Mouse (Mus musculus): ENCODE measurements around the gene Rnf24.
"Not testable (repeated sequence)": the region's sequence is repeated elsewhere in the genome, so short reads cannot be mapped to it uniquely, and the experiment has no call there.

Rnf24 gene

GRCm38 (mm10) chr2:131337602-131338001 is 15.1 kb downstream of the Rnf24 start:
- no peak for DNase-seq (ENCODE audit: low spot score)

GRCm38 (mm10) chr2:131330548-131330947 is 22.1 kb downstream of the Rnf24 start:
- DNase-seq (ENCODE audit: low spot score): no peak

- no peak for DNase-seq (ENCODE audit: low spot score)
Measured at GRCm38 (mm10) chr2:131328981-131329380, 23.7 kb downstream of the Rnf24 start.

GRCm38 (mm10) chr2:131326044-131326443 is 26.6 kb downstream of the Rnf24 start:
- DNase-seq (ENCODE audit: low spot score): no peak

GRCm38 (mm10) chr2:131323675-131324074 is 29.0 kb downstream of the Rnf24 start:
- no peak for DNase-seq (ENCODE audit: low spot score)

- not testable (repeated sequence) for DNase-seq (ENCODE audit: low spot score)
Measured at GRCm38 (mm10) chr2:131321192-131321591, 31.5 kb downstream of the Rnf24 start.

GRCm38 (mm10) chr2:131319401-131319800 is 33.3 kb downstream of the Rnf24 start:
- DNase-seq (ENCODE audit: low spot score): no peak

GRCm38 (mm10) chr2:131316167-131316566 is 36.5 kb downstream of the Rnf24 start:
- no peak for DNase-seq (ENCODE audit: low spot score)

- DNase-seq (ENCODE audit: low spot score): no peak
Measured at GRCm38 (mm10) chr2:131309296-131309695, 43.4 kb downstream of the Rnf24 start.

GRCm38 (mm10) chr2:131307822-131308221 is 44.9 kb downstream of the Rnf24 start:
- no peak for DNase-seq (ENCODE audit: low spot score)

GRCm38 (mm10) chr2:131307391-131307790 is 45.3 kb downstream of the Rnf24 start:
- no peak for DNase-seq (ENCODE audit: low spot score)

- not testable (repeated sequence) for DNase-seq (ENCODE audit: low spot score)
Measured at GRCm38 (mm10) chr2:131305226-131305625, 47.5 kb downstream of the Rnf24 start.

GRCm38 (mm10) chr2:131304497-131304896 is 48.2 kb downstream of the Rnf24 start:
- DNase-seq (ENCODE audit: low spot score): no peak

- DNase-seq (ENCODE audit: low spot score): no peak
Measured at GRCm38 (mm10) chr2:131301635-131302034, 51.1 kb downstream of the Rnf24 start.

- no peak for DNase-seq (ENCODE audit: low spot score)
Measured at GRCm38 (mm10) chr2:131300485-131300884, 52.2 kb downstream of the Rnf24 start.

GRCm38 (mm10) chr2:131298674-131299073 is 54.0 kb downstream of the Rnf24 start:
- DNase-seq (ENCODE audit: low spot score): not testable (repeated sequence)

- DNase-seq (ENCODE audit: low spot score): no peak
Measured at GRCm38 (mm10) chr2:131296746-131297261, 55.9 kb downstream of the Rnf24 start.

- DNase-seq (ENCODE audit: low spot score): no peak
Measured at GRCm38 (mm10) chr2:131290669-131291068, 62.0 kb downstream of the Rnf24 start.

GRCm38 (mm10) chr2:131286276-131286675 is 66.4 kb downstream of the Rnf24 start:
- no peak for DNase-seq (ENCODE audit: low spot score)

- DNase-seq (ENCODE audit: low spot score): no peak
Measured at GRCm38 (mm10) chr2:131281596-131281995, 71.1 kb downstream of the Rnf24 start.

- no peak for DNase-seq (ENCODE audit: low spot score)
Measured at GRCm38 (mm10) chr2:131276722-131277121, 76.0 kb downstream of the Rnf24 start.

- no peak for DNase-seq (ENCODE audit: low spot score)
Measured at GRCm38 (mm10) chr2:131275493-131275892, 77.2 kb downstream of the Rnf24 start.

- DNase-seq (ENCODE audit: low spot score): no peak
Measured at GRCm38 (mm10) chr2:131265056-131265455, 87.6 kb downstream of the Rnf24 start.

GRCm38 (mm10) chr2:131264027-131264426 is 88.7 kb downstream of the Rnf24 start:
- DNase-seq (ENCODE audit: low spot score): no peak
